Mouse (Mus musculus) right cerebral cortex, postnatal 14 days (tissue): ENCODE data around the gene Dcp1a.

ENCODE experiments used
- DNase-seq: peaks from one replicate; pipeline ENCODE4 v3.0.0; 2022

Gene Dcp1a

DNA sequence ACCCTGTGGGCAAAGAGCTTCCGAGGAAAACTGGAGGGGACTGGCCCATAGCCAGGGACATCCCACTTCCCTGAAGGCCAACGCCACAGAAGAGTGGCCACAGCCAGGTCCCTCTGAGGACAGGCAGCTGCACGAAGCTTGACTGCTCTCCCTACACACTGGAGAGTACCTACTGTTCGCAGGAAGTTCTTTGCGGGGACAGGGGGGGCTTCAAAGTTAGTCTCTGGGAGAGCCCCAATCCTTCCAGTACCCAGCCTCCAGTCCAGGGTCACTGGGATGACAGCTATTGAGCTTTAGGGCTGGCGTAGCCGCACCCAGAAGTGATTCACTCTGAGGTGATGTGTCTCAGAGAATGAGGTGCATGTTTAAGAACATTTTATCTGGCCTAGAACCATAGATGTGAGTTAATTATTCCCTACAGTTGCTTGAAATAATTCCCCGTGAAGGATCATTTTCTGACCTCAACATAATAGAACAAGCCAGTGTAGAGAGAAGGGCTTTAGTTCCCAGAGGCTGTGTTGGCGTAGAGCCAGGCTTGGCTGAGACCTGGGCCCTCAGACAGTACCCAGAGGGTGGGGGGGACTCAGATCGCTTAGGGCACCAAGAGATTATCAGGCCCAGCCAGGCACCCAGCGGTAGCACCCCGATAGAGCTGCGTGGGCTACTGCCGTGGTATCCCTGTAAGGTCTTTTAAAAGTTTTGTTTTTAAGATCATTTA lies 82.3 kb downstream of the Dcp1a start:
- DNase-seq = peak; percentile 57

DNA sequence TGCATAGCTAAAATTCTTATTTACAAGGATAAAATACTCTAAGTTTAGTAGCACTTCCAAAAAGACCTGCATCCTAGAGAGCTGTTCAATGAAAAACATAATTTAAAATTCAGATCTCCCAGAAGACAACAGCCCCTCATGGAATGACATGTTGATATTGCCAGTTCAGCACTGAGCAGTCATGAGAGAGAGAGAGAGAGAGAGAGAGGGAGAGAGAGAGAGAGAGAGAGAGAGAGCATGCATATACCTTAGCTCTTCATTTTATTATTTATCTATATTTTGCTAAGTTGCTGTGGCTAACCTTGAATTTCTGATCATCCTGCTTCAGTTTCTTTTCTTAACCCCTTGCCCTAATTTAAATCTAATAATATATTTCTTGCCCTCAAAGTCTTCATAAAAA lies 83.0 kb downstream of the Dcp1a start:
- no peak for DNase-seq

- peak; percentile 27 for DNase-seq
These were observed 85.1 kb downstream of the Dcp1a start for GRCm38 (mm10) chr14:30564451-30564850.

DNA sequence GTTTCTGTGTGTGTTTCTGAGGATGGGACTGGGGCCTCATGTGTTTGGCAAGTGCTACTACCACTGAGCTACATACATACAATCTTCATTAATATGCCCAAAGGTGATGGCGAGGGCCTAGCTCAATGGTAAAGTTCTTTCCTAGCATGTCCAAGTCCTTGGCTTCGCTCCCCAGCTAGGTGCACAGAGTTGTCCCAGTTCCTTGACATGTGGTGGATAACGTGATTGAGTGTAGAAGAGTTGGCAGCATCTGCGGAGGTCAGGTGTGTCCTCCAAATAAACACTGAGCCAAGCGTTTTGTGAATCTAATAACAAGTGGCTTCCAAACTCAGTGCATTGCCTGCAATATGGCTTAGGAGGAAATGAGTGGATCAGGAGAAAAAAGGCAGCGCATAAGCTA lies 87.0 kb downstream of the Dcp1a start:
- no peak for DNase-seq

GRCm38 (mm10) chr14:30568016-30568415 lies 88.7 kb downstream of the Dcp1a start:
- no peak for DNase-seq

DNA sequence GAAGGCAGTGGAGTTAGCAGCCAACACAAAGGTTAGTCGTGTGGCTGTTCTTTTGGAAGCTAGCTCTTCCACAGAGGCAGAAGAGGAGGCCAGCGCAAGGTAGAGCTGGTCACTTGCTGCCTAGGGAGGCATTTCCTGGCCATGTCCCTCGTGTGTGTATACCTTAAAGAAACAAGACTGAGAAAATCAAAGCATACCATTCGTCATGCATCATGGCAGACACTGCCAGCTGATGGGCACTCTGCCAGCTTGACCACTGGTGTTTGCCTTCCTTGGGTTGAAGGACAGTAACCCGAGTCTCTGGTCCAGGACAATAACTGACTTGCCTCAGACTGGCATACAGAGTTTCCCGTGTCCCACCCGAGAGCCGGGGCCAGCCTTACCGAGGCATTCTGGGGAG lies 91.0 kb downstream of the Dcp1a start:
- DNase-seq = peak; percentile 29

DNA sequence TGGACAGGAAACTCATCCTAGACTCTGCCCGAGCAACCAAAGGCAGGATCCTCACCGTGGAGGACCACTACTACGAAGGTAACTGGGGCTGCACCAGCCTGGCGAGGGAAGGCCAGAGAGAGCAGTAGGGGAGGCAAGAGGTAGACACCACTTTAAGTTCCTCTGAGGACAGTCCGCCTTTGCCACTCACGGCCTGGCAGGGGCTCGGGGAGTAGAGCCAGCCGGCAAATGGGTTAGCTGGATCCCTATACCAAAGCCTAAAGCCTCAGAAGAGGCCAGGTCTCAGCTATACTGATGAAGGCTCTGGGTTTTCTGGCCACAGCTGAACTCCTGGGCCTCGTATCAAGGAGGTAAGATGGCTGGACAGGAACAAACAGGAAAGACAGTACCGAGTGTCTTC lies 92.9 kb downstream of the Dcp1a start:
- DNase-seq = no peak

DNA sequence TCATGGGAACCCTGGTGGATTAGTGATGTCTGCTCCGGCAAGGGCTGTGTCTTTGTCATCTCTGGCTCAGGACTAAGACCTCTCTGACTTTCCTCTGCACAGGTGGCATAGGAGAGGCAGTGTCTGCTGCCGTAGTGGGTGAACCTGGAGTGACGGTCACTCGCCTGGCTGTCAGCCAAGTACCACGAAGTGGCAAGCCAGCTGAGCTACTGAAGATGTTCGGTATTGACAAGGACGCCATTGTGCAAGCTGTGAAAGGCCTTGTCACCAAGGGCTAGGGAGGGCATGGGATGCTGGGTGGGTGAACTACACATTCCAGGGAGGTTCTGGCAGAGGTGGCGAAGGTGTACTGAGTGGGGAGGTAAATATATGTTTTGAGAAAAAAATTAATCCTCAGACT lies 93.9 kb downstream of the Dcp1a start:
- peak; percentile 36 for DNase-seq

DNA sequence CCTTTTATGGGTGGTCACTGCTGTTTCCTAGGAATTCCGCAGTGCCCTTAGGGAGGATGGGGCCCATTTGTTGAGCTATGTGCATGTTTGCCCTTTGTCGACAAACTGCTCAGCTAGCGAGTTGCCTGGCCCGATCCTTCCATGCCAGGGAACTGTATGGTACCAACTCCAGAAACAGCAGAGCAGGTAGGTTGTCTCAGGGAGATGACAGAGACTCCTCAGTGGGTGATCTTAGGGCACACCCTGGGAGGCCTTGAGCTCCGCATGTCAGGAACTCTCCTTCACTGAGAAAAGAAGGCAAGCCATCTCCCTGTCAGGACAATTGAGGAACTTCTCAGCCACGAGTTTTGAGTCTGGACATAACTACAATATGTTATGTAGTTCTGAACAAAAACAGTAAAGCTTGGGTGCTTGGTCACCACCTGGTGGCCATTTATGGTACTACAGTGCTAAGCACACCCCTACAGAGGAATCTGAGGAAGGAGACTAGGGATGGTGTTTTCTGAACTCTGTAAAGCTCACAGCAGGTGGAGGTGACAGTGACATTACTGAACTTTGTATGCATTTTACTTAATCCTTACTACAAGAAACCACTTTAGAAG lies 94.7 kb downstream of the Dcp1a start:
- peak; percentile 76 for DNase-seq

- no peak for DNase-seq
These were observed 96.5 kb downstream of the Dcp1a start for GRCm38 (mm10) chr14:30575791-30576190.

GRCm38 (mm10) chr14:30576260-30576659 lies 96.9 kb downstream of the Dcp1a start:
- no peak for DNase-seq
